Mouse (Mus musculus) CH12.LX (cell line): ENCODE results near the gene Dhx9.

ENCODE experiments used
- CHD1 ChIP-seq: IDR thresholded peaks from 2 replicates; pipeline ENCODE4 v1.6.1; 2012; ENCODE audit warnings: low read depth, low read length, improper control_type of control experiment, inconsistent platforms
- CHD2 ChIP-seq: IDR thresholded peaks from 2 replicates; pipeline ENCODE4 v1.6.1; 2011; ENCODE audit warnings: low read length, improper control_type of control experiment
- CTCF ChIP-seq, 2 experiments: IDR thresholded peaks in 1 of 2; conservative IDR thresholded peaks in 1 of 2; 2 replicates each; pipeline ENCODE4 v1.5.1; 2011 to 2012; ENCODE audit warnings: low read depth in 2 of 2, low read length in 2 of 2, improper control_type of control experiment in 1 of 2, inconsistent platforms in 1 of 2, mild to moderate bottlenecking in 1 of 2, moderate library complexity in 1 of 2
- GABPA ChIP-seq: IDR thresholded peaks from 2 replicates; pipeline ENCODE4 v1.6.1; 2012; ENCODE audit warnings: low read depth, low read length, improper control_type of control experiment, inconsistent platforms; ENCODE audit not compliant: insufficient replicate concordance
- HCFC1 ChIP-seq: IDR thresholded peaks from 2 replicates; pipeline ENCODE4 v1.6.1; 2012; ENCODE audit warnings: low read depth, mild to moderate bottlenecking, inconsistent platforms, low read length, improper control_type of control experiment
- JUND ChIP-seq: conservative IDR thresholded peaks from 2 replicates; pipeline ENCODE4 v1.6.1; 2011; ENCODE audit warnings: low read depth, low read length, improper control_type of control experiment
- KAT2A ChIP-seq: IDR thresholded peaks from 2 replicates; pipeline ENCODE4 v1.6.1; 2012; ENCODE audit warnings: low read length, improper control_type of control experiment, inconsistent platforms; ENCODE audit not compliant: insufficient replicate concordance
- MAX ChIP-seq: IDR thresholded peaks from 2 replicates; pipeline ENCODE4 v1.6.1; 2011; ENCODE audit warnings: low read length, improper control_type of control experiment
- POLR2A ChIP-seq: IDR thresholded peaks from 2 replicates; pipeline ENCODE4 v1.6.1; 2011; ENCODE audit warnings: low read depth, mild to moderate bottlenecking, improper control_type of control experiment, low read length
- UBTF ChIP-seq: IDR thresholded peaks from 2 replicates; pipeline ENCODE4 v1.6.1; 2012; ENCODE audit warnings: low read depth, mild to moderate bottlenecking, inconsistent platforms, low read length, improper control_type of control experiment, moderate library complexity
- USF1 ChIP-seq: IDR thresholded peaks from 2 replicates; pipeline ENCODE4 v1.6.1; 2014; ENCODE audit warnings: low read depth, mild to moderate bottlenecking, inconsistent platforms, low read length, improper control_type of control experiment
- ZKSCAN1 ChIP-seq: IDR thresholded peaks from 2 replicates; pipeline ENCODE4 v1.6.1; 2012; ENCODE audit warnings: low read depth, inconsistent platforms, low read length, improper control_type of control experiment, borderline replicate concordance
- ZNF384 ChIP-seq: IDR thresholded peaks from 2 replicates; pipeline ENCODE4 v1.6.1; 2012; ENCODE audit warnings: low read depth, low read length, improper control_type of control experiment, inconsistent platforms

- TF ChIP-seq ZKSCAN1 (no peak), USF1 (no peak), CTCF (conservative IDR thresholded peaks at IDR 0.05 in 1 of 2, IDR thresholded peaks at IDR 0.05 in 1 of 2; ENCODE audit: low read depth in 2 of 2, low read length in 2 of 2) (no peak), MAX (no peak), CHD1 (no peak), CHD2 (no peak), GABPA (no peak), KAT2A (no peak), UBTF (no peak), POLR2A (no peak), JUND (no peak), ZNF384 (no peak), HCFC1 (no peak)
Measured at GRCm38 (mm10) chr1:153424271-153424670, 63.2 kb downstream of the Dhx9 start.
